Comparison of ENCODE assay signal across 9 mouse cellular contexts in genomic region chr11:5244749-5245130, GRCm38 (mm10). TPM values are rescaled to one million over a fixed set of nuclear protein-coding genes. Genes with fewer than 3 reads are reported as not detected.
DNase-seq lines count a peak whose midpoint lies in the region; ATAC-seq and TF ChIP-seq lines count a peak whose summit lies in the region.
"Had no signal": no experiment of that assay in that cellular context is flagged by ENCODE, and none has a peak within 500 bp of the region (broad histone marks: within the 10 kb centered on the region; RNA-seq: fewer than 3 reads in every experiment).

No protein-coding gene starts in this region.

- no peaks in the 10 kb centered on the region for H3K27me3 ChIP-seq in lung, postnatal 0 days (replicated peaks; ENCODE audit: insufficient read depth, low read length)
- H3K27me3 ChIP-seq in heart, embryonic 13.5 days (replicated peaks), result no peaks in the 10 kb centered on the region
- H3K27me3 ChIP-seq in myocyte (ENCODE audit: control insufficient read depth, insufficient read depth, insufficient read length), result no peaks in the 10 kb centered on the region

- no peak for TF ChIP-seq CTCF in lung, postnatal 0 days (IDR thresholded peaks at IDR 0.05)

- H3K9me3 ChIP-seq in lung, postnatal 0 days (ENCODE audit: low read length), result no peaks in the 10 kb centered on the region
- H3K9me3 ChIP-seq in heart, embryonic 13.5 days, result no peaks in the 10 kb centered on the region

- intact Hi-C loops in gastrocnemius, postnatal 14 days (cut with DNase I; ENCODE audit: low total_unique reads), result no loop called here

- DNase-seq in adrenal gland, postnatal 14 days, result peak; percentile 16
- no peak for DNase-seq in adrenal gland, adult 2 months
- peak; percentile 51 for DNase-seq in lung, postnatal 0 days (ENCODE audit: low spot score)
- no peak for DNase-seq in lung, postnatal 4 days
- DNase-seq in gastrocnemius, postnatal 14 days, result no peak

- no peak overlapping the region for H3ac ChIP-seq in myocyte (ENCODE audit: control insufficient read depth, insufficient read length)

- H3K79me2 ChIP-seq in myocyte (ENCODE audit: control insufficient read depth, insufficient read depth), result peaks cover 58% of the 10 kb centered on the region

- H3K4me3 ChIP-seq in lung, postnatal 0 days (ENCODE audit: low read depth, low read length), result no peak overlapping the region
- peak overlapping the region; percentile 32 for H3K4me3 ChIP-seq in heart, embryonic 13.5 days
- peak overlapping the region; percentile 8 for H3K4me3 ChIP-seq in myocyte

- TF ChIP-seq POLR2A in myocyte (IDR thresholded peaks at IDR 0.05; ENCODE audit: insufficient read length, low read depth), result no peak

- no peaks in the 10 kb centered on the region for H3K36me3 ChIP-seq in lung, postnatal 0 days (ENCODE audit: insufficient read depth, low read length)
- peaks cover 30% of the 10 kb centered on the region for H3K36me3 ChIP-seq in heart, embryonic 13.5 days
- H3K36me3 ChIP-seq in myocyte (ENCODE audit: control insufficient read depth, insufficient read depth), result peaks cover 28% of the 10 kb centered on the region

- H3K9ac ChIP-seq in lung, postnatal 0 days (replicated peaks; ENCODE audit: low read depth), result no peak overlapping the region
- peak overlapping the region; percentile 64 for H3K9ac ChIP-seq in heart, embryonic 13.5 days
- H3K9ac ChIP-seq: liver, embryonic 14.5 days had no signal

- peak; percentile 13; the same call in 1 of the 2 replicates for ATAC-seq in lung, postnatal 0 days
- ATAC-seq in heart, embryonic 13.5 days (ENCODE audit: extremely low read depth, insufficient number of reproducible peaks, low FRiP score, low TSS enrichment), result no peak
- ATAC-seq in erythroid progenitor cell, adult 5-6 weeks (replicated peaks; ENCODE audit: low FRiP score, poor library complexity, severe bottlenecking), result no peak

- H3K4me2 ChIP-seq in lung, postnatal 0 days (replicated peaks; ENCODE audit: low read depth, low read length), result peak overlapping the region; percentile 31; the same call in 1 of the 2 replicates
- H3K4me2 ChIP-seq in heart, embryonic 13.5 days, result peak overlapping the region; percentile 65
- H3K4me2 ChIP-seq in myocyte (ENCODE audit: low read depth), result peak overlapping the region; percentile 89

- WGBS in lung, postnatal 0 days, result 15% methylated on average over 8 of the region's 8 CpGs
- WGBS in heart, embryonic 13.5 days, result 46% methylated on average over 8 of the region's 8 CpGs

- H3K4me1 ChIP-seq in lung, postnatal 0 days (ENCODE audit: insufficient read depth, low read depth, low read length), result peaks cover 18% of the 10 kb centered on the region; the same call in 1 of the 2 replicates
- H3K4me1 ChIP-seq in heart, embryonic 13.5 days, result peaks cover 63% of the 10 kb centered on the region

- H3K27ac ChIP-seq in lung, postnatal 0 days (ENCODE audit: low read length), result peak overlapping the region; percentile 85
- H3K27ac ChIP-seq in heart, embryonic 13.5 days (replicated peaks), result peak overlapping the region; percentile 80
- H3K27ac ChIP-seq: liver, embryonic 14.5 days had no signal

- TF ChIP-seq EP300 in lung, postnatal 0 days (IDR thresholded peaks at IDR 0.05), result no peak

TF ChIP-seq in myocyte, 11 proteins besides CTCF, POLR2A, EP300 and RAD21:
- TF ChIP-seq REST (IDR thresholded peaks at IDR 0.05; ENCODE audit: insufficient read depth, insufficient read length) (no peak), TCF12 (IDR thresholded peaks at IDR 0.05; ENCODE audit: insufficient read depth, poor library complexity, severe bottlenecking) (no peak), E2F4 (IDR thresholded peaks at IDR 0.05; ENCODE audit: insufficient read depth) (no peak), MYOG (IDR thresholded peaks at IDR 0.05; ENCODE audit: control insufficient read depth in 1 of 3, insufficient read depth in 1 of 3, insufficient read length in 2 of 3, low read depth in 2 of 3) (peak in 2 of 3 experiments; percentile 42 to 54), MYOD1 (IDR thresholded peaks at IDR 0.05; ENCODE audit: control insufficient read depth in 1 of 3, insufficient read length in 2 of 3, low read depth in 2 of 3) (peak in 2 of 3 experiments; percentile 53 to 66), USF1 (IDR thresholded peaks at IDR 0.05; ENCODE audit: low read depth) (peak; percentile 2), MAX (IDR thresholded peaks at IDR 0.05; ENCODE audit: low read depth) (peak; percentile 36), TCF3 (IDR thresholded peaks at IDR 0.05; ENCODE audit: insufficient read length, low read depth) (no peak), SRF (IDR thresholded peaks at IDR 0.05; ENCODE audit: control insufficient read depth, insufficient read length, low read depth) (peak; percentile 51), POLR2AphosphoS2 (IDR thresholded peaks at IDR 0.05; ENCODE audit: insufficient read length, low read depth) (no peak), CEBPB (IDR thresholded peaks at IDR 0.05; ENCODE audit: insufficient read depth, poor library complexity, severe bottlenecking) (no peak)

RNA-seq across cellular contexts. Expression of gene Kremen1, which starts 16.6 kb away (rescaled TPM):
- 17.2 and 19.8 TPM in 2 replicates for total RNA-seq in adrenal gland, postnatal 14 days (2021)
- 10 to 100 TPM; 15.8 to 24.6 TPM for total RNA-seq in adrenal gland, adult 2 months (2021)
- polyA plus RNA-seq in adrenal gland, adult 2 months (2012; rRNA removed), result 17.4 and 17.8 TPM in 2 replicates
- 13.3 and 14.7 TPM in 2 replicates for polyA plus RNA-seq in lung, postnatal 0 days (2015; fragmentation: Nextera tagmentation; extraction: Ambion mirVana)
- 29.0 and 29.2 TPM in 2 replicates for polyA plus RNA-seq in heart, embryonic 13.5 days (2015; fragmentation: Nextera tagmentation; extraction: Ambion mirVana)
- 79.3 TPM for polyA plus RNA-seq in myocyte (2012; fragmentation: generic; extraction: Trizol)
- 0.36 and 1.3 TPM in 2 replicates for total RNA-seq in erythroid progenitor cell, adult 5-6 weeks (2015; ENCODE audit: low replicate concordance)
- 0.39 and 1.4 TPM in 2 replicates for total RNA-seq in erythroid progenitor cell, adult 5-6 weeks (2017; ENCODE audit: low replicate concordance)
- total RNA-seq in gastrocnemius, postnatal 14 days (2021), result 10 to 100 TPM; 46.8 to 48.1 TPM

Comparison
In these comparisons a context has a peak if more than half of its experiments do, and no peak if none do; other contexts are left out.
1. DNase-seq: peak in adrenal gland, postnatal 14 days (single experiment) and lung, postnatal 0 days (single experiment); none in adrenal gland, adult 2 months (single experiment), lung, postnatal 4 days (0 of 2) and gastrocnemius, postnatal 14 days (single experiment).
2. H3K4me2 ChIP-seq: peak in every context shown above with its lines; median percentile 89 in myocyte; 65 in heart, embryonic 13.5 days; 31 in lung, postnatal 0 days.